Mouse (Mus musculus): ENCODE measurements around the gene Coq10a. TPM values are rescaled to one million over a fixed set of nuclear protein-coding genes. Genes with fewer than 3 reads are reported as not detected.

Gene Coq10a
- total RNA-seq, 2 experiments from 2014 or later, result 208 to 209 TPM

DNA sequence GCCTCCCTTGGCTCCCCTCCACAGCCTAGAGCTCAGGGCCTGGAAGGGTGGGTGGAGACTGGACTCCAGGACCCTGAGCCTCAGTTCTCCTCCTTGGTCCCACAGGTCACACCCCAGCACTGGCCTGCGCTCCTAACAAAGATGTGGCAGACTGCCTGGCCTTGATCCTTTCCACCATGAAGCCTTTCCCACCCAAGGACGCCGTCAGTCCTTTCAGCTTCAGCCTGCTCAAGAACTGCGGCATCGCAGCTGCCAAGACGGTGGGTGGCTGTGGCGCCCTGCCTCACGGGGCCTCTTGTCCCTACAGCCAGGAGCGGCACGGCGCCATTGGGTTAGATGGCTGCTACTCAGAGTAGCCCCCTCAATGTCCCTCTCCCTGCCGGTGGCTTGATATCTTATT is 21.6 kb upstream of the Coq10a start:
- no peak for DNase-seq
- intact Hi-C loops (cut with DNase I), result no loop called here

DNA sequence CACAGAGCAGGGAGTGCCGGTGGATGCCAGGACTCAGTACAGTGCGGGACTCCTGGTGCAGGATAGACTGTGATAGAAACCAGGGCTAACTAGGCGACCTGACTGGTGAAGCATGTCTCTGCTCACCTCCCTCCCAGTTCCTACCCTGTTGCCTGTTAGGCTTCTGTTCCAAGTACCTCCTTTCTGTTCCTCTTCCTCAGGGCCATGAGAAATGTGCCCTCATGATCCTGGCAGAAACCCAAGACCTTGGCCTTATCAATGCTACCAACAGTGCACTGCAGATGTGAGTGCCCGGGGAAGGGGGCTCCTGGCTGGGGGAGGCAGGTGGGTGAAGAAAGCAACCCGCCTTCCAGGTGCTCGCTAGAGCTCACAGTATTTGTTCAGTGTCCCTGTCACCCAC is 20.8 kb upstream of the Coq10a start:
- intact Hi-C loops (cut with DNase I), result no loop called here
- no peak for DNase-seq

GRCm38 (mm10) chr10:128388941-128389340 is 20.1 kb upstream of the Coq10a start:
- intact Hi-C loops (cut with DNase I), result no loop called here
- no peak for DNase-seq

GRCm38 (mm10) chr10:128385902-128386301 is 17.1 kb upstream of the Coq10a start:
- intact Hi-C loops (cut with DNase I), result no loop called here
- no peak for DNase-seq

GRCm38 (mm10) chr10:128382482-128382881 is 13.7 kb upstream of the Coq10a start:
- no peak for DNase-seq
- intact Hi-C loops (cut with DNase I), result no loop called here

DNA sequence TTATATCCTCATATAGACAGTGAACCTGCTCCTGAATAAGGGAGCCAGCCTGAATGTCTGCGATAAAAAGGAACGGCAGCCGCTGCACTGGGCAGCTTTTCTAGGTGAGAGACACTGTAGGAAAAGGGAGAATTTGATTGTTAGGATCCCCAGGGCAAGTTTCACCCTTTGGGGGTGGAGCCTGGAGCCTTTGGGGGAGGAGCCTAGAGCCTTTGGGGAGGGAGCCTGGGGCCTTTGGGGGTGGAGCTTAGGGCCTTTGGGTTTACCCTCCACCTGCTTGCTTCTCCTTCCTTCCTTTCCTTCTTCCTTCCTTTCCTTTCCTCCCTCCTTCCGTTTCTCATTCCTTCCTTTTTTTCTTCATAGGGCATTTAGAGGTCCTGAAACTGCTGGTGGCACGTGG is 11.8 kb upstream of the Coq10a start:
- intact Hi-C loops (cut with DNase I), result no loop called here
- no peak for DNase-seq

DNA sequence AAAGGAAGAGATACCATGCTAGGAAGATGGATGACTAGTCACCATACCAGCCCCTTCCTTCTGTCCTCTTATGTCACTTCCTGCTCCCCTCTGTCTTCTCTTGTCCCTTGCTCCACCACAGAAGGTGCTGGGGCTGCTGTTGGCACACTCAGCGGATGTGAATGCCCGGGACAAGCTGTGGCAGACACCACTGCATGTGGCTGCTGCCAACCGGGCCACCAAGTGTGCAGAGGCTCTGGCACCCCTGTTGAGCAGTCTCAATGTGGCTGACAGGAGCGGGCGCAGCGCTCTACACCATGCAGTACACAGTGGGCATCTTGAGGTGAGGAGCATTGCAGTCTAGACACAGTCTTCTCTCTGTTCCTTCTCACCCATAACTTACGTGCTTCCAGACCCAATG is 10.5 kb upstream of the Coq10a start:
- intact Hi-C loops (cut with DNase I), result no loop called here
- DNase-seq, result no peak

GRCm38 (mm10) chr10:128378462-128378861 is 9.7 kb upstream of the Coq10a start:
- DNase-seq, result no peak
- intact Hi-C loops (cut with DNase I), result no loop called here

GRCm38 (mm10) chr10:128377940-128378448 is 9.2 kb upstream of the Coq10a start:
- intact Hi-C loops (cut with DNase I), result loop anchor here (2.0 kb wide), 2 partner anchors 31 to 81 kb away; partner anchors contain the start of gene Smarcc2
- DNase-seq, result no peak

DNA sequence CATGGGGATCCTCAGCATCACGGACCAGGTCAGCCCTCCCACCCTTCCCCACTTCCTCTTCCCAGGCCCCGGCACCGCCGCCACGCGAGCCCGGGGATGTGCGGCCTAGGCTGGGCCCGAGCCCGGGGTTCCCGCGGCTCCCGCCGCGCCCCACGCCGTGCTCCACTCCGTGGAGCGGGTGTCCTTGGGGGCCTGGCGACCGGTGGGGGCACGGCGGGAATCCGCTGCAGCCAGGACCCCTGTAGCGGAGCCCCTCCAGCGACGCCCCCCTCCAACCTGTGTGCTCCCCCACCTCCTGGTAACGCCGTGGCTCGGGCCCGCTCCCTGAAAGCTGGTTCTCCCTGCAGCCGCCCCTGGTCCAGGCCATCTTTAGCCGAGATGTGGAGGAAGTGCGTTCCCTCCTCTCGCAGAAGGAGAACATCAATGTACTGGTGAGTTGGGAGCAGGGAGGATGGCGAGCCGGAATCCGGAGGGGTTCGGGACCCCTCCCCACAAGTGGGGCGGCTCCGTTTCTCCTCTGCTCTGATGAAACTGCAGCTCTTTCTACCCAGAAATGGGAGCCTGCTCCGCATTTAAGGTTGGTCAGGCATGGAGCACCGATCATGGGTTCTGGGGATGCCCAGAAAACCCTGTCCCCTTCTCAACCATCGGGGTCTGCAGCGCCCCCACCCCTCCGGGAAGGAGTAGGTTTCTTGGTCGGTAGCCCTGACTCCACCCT is 8.6 kb upstream of the Coq10a start:
- intact Hi-C loops (cut with DNase I), result loop anchor here (2.0 kb wide), 2 partner anchors 31 to 81 kb away; partner anchors contain the start of gene Smarcc2
- DNase-seq, result peak in 1 of 2 experiments; percentile 57

GRCm38 (mm10) chr10:128376455-128377211 is 7.8 kb upstream of the Coq10a start, which contains the start of gene Ankrd52:
Gene Ankrd52 (plus strand): TSS chr10:128377115.
- intact Hi-C loops (cut with DNase I), result loop anchor here (2.0 kb wide), 2 partner anchors 32 to 82 kb away; partner anchors contain the start of gene Smarcc2

GRCm38 (mm10) chr10:128376099-128376454 is 7.3 kb upstream of the Coq10a start:
- intact Hi-C loops (cut with DNase I), result loop anchor here (2.0 kb wide), 2 partner anchors 33 to 83 kb away; partner anchors contain the start of gene Smarcc2

More at GRCm38 (mm10) chr10:128376455-128377211, 7.8 kb upstream of the Coq10a start, which contains the start of gene Ankrd52:
- DNase-seq, result peak; percentile 95 to 97

DNA sequence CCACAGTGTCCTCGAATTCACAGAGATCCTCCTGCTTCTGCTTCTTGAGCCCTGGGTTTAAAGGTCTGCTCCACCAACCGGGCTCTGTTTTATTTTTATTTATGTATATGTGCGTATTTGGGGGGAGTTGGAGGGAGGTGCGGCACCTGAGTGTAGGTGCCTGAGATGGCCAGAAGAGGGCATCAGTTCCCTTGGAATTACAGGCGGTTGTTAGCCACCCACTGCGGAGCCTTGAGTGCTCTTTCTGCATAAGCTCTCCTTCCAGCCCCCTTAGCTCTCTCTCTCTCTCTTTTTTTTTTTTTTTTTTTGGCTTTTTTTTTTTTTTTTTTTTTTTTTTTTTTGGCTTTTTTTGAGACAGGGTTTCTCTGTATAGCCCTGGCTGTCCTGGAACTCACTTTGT is 5.6 kb upstream of the Coq10a start:
- no peak for DNase-seq
- intact Hi-C loops (cut with DNase I), result no loop called here

More at GRCm38 (mm10) chr10:128376099-128376454, 7.3 kb upstream of the Coq10a start:
- no peak for DNase-seq

DNA sequence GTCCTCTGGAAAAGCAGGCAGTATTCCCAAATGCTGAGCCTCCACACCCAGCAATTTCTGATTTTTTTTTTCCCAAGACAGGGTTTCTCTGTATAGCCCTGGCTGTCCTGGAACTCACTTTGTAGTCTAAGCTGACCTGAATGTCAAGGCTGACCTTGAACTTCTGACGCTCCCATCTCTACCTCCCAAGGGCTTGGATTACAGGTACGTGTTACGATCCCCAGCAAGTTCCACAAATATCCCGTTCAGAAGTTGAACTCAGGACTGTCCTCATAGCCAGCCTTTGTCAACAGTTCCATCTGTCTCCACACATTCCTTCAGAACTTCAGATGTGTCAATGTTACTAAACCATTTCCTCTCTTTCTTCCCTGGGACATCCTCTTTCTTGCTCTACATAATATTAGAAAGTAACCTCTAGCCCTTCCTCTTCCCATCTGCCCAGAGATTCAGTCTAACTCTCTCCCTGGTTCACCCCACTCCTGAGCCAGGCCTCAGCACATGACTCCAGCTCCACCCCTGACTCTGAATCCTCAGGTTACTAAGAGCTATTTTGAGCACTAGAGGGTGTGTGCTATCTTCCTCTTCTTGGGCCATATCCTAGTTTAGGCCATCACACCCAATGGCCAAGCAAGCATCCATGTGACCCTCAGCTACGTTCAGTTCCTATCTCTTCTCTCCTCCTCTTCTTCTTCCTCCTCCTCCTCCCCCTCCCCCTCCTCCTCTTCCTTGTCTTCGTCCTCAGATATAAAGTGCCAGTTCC is 4.4 kb upstream of the Coq10a start:
- intact Hi-C loops (cut with DNase I), result no loop called here
- DNase-seq, result peak in 1 of 2 experiments; percentile 46

- no peak for DNase-seq
- intact Hi-C loops (cut with DNase I), result no loop called here
Measured at GRCm38 (mm10) chr10:128372142-128372541, 3.3 kb upstream of the Coq10a start.

GRCm38 (mm10) chr10:128370601-128371000 is 1.8 kb upstream of the Coq10a start:
- intact Hi-C loops (cut with DNase I), result no loop called here
- DNase-seq, result no peak

GRCm38 (mm10) chr10:128370021-128370420 is 1.2 kb upstream of the Coq10a start:
- intact Hi-C loops (cut with DNase I), result no loop called here
- no peak for DNase-seq

GRCm38 (mm10) chr10:128369599-128369998 is 802 bp upstream of the Coq10a start:
- DNase-seq, result no peak
- intact Hi-C loops (cut with DNase I), result loop anchor here (1.0 kb wide), 1 partner anchor 89 kb away; no protein-coding TSS in a partner anchor

- intact Hi-C loops (cut with DNase I), result loop anchor here (1.0 kb wide), 1 partner anchor 89 kb away; no protein-coding TSS in a partner anchor
- no peak for DNase-seq
Measured at GRCm38 (mm10) chr10:128369218-128369543, 384 bp upstream of the Coq10a start.

- intact Hi-C loops (cut with DNase I), result no loop called here
- DNase-seq, result no peak
Measured at GRCm38 (mm10) chr10:128367899-128368401, 847 bp downstream of the Coq10a start.

All from heart, postnatal 14 days (tissue).